In genomic region chr8:123628968-123629755, GRCm38 (mm10) we compare ENCODE assay signal across 8 mouse cellular contexts. TPM values are rescaled to one million over a fixed set of nuclear protein-coding genes. Genes with fewer than 3 reads are reported as not detected.
A peak's percentile ranks its signal among the peaks of the same experiment; 100 is the strongest.
DNase-seq lines count a peak whose midpoint lies in the region; ATAC-seq and TF ChIP-seq lines count a peak whose summit lies in the region.

No protein-coding gene starts in this region.

- intact Hi-C loops in heart, postnatal 25 days (cut with DNase I), result loop anchor here (5.0 kb wide), 1 partner anchor 147 kb away; no protein-coding TSS in a partner anchor

- peak overlapping the region; percentile 46 for H3K4me2 ChIP-seq in forebrain, embryonic 15.5 days (replicated peaks)
- H3K4me2 ChIP-seq in lung, embryonic 14.5 days, result peak overlapping the region; percentile 66

- DNase-seq in NIH3T3 (ENCODE audit: low read depth), result peak; percentile 96
- peak; percentile 48 for DNase-seq in cerebellum, adult 11-12 months
- DNase-seq in heart, postnatal 25 days (ENCODE audit: low spot score), result peak; percentile 46
- peak; percentile 53 to 88 for DNase-seq in layer of hippocampus, adult 18-20 months (ENCODE audit: low spot score in 2 of 2)
- peak; percentile 96 for DNase-seq in lung, embryonic 14.5 days
- peak; percentile 79 for DNase-seq in yolk sac, embryonic 10.5 days (ENCODE audit: low spot score)

- peak; percentile 95 for TF ChIP-seq CTCF in lung, embryonic 14.5 days (IDR thresholded peaks at IDR 0.05; ENCODE audit: low read depth)

- ATAC-seq in forebrain, embryonic 15.5 days (replicated peaks), result no peak; the same call in 1 of the 2 replicates
- peak; percentile 55 for ATAC-seq in lung, embryonic 14.5 days (ENCODE audit: insufficient read depth)
- peak; percentile 55; the same call in 1 of the 2 replicates for ATAC-seq in neutrophil, adult 5-6 weeks (ENCODE audit: extremely low read depth, insufficient number of reproducible peaks, low FRiP score, poor library complexity, severe bottlenecking)

- H3K4me1 ChIP-seq in forebrain, embryonic 15.5 days, result peaks cover 10% of the 10 kb centered on the region
- H3K4me1 ChIP-seq in lung, embryonic 14.5 days (ENCODE audit: insufficient read depth), result no peaks in the 10 kb centered on the region

- H3K27ac ChIP-seq in forebrain, embryonic 15.5 days (replicated peaks), result no peak overlapping the region
- no peak overlapping the region for H3K27ac ChIP-seq in lung, embryonic 14.5 days (ENCODE audit: low read depth)

- H3K36me3 ChIP-seq in forebrain, embryonic 15.5 days, result no peaks in the 10 kb centered on the region
- no peaks in the 10 kb centered on the region for H3K36me3 ChIP-seq in lung, embryonic 14.5 days (ENCODE audit: insufficient read depth)

- H3K9me3 ChIP-seq in forebrain, embryonic 15.5 days, result no peaks in the 10 kb centered on the region
- H3K9me3 ChIP-seq in lung, embryonic 14.5 days (ENCODE audit: low read depth, low read length), result no peaks in the 10 kb centered on the region

- H3K27me3 ChIP-seq in forebrain, embryonic 15.5 days, result peaks cover 28% of the 10 kb centered on the region
- peaks cover 11% of the 10 kb centered on the region for H3K27me3 ChIP-seq in lung, embryonic 14.5 days (ENCODE audit: insufficient read depth, low read length)

- peak overlapping the region; percentile 37 for H3K4me3 ChIP-seq in forebrain, embryonic 15.5 days
- H3K4me3 ChIP-seq in lung, embryonic 14.5 days (ENCODE audit: low read depth, low read length), result peak overlapping the region; percentile 25

- H3K9ac ChIP-seq in forebrain, embryonic 15.5 days (replicated peaks), result peak overlapping the region; percentile 22; the same call in 1 of the 2 replicates
- 0 out of 2 replicates have a peak overlapping the region, but pooled peaks have one; percentile 0 for H3K9ac ChIP-seq in lung, embryonic 14.5 days

- 11% methylated on average over 19 of the region's 19 CpGs for WGBS in forebrain, embryonic 15.5 days
- WGBS in lung, embryonic 14.5 days, result 5% methylated on average over 19 of the region's 19 CpGs

RNA-seq across cellular contexts. Expression of gene Rhou, which starts 24.6 kb away (rescaled TPM):
- polyA plus RNA-seq in forebrain, embryonic 15.5 days (2015; fragmentation: Nextera tagmentation; extraction: Ambion mirVana), result 8.6 and 10.4 TPM in 2 replicates
- total RNA-seq in heart, postnatal 25 days (2021), result 1 to 10 TPM; 6.4 to 7.7 TPM
- 10 to 100 TPM; 44.0 to 53.9 TPM for total RNA-seq in layer of hippocampus, adult 18-20 months (2021)
- 12.3 and 12.9 TPM in 2 replicates for polyA plus RNA-seq in lung, embryonic 14.5 days (2014; fragmentation: Nextera tagmentation; extraction: Ambion mirVana)
- 2.7 and 3.7 TPM in 2 replicates for total RNA-seq in neutrophil, adult 5-6 weeks (2017)

Comparison
In these comparisons a context has a peak if more than half of its experiments do, and no peak if none do; other contexts are left out.
1. DNase-seq: peak in every context shown above with its lines; median percentile 96 in NIH3T3; 96 in lung, embryonic 14.5 days; 79 in yolk sac, embryonic 10.5 days; 70 in layer of hippocampus, adult 18-20 months; 48 in cerebellum, adult 11-12 months; 46 in heart, postnatal 25 days.